Mouse (Mus musculus) T-helper 17 cell (primary cell): Measurements from ENCODE around the gene Hsbp1.
"Not testable (repeated sequence)": the region's sequence is repeated elsewhere in the genome, so short reads cannot be mapped to it uniquely, and the experiment has no call there.

Experiments used
- in situ Hi-C, 2 experiments: fragments of 300-600 bp; cut with MboI, MseI; formaldehyde crosslinking; loops; 1 replicate in 1 of 2; 2 replicates in 1 of 2; pipeline ENCODE4 v1.15.1; 2025; ENCODE audit warnings: high pct_unique_total_duplicates in 2 of 2

Gene Hsbp1

GRCm38 (mm10) chr8:119344190-119344856 lies at the start of gene Hsbp1:
Gene Hsbp1, plus strand, starts transcription at chr8:119344488.
- in situ Hi-C loops = no loop called here

- in situ Hi-C loops = loop anchor here in 1 of 2 experiments (10.0 kb wide), 1 partner anchor 1521 kb away; no protein-coding TSS in a partner anchor
These were observed 48.8 kb upstream of the Hsbp1 start for GRCm38 (mm10) chr8:119295477-119295876.

GRCm38 (mm10) chr8:119297752-119298151 lies 46.5 kb upstream of the Hsbp1 start:
- in situ Hi-C loops = loop anchor here in 1 of 2 experiments (10.0 kb wide), 1 partner anchor 1523 kb away; no protein-coding TSS in a partner anchor

- in situ Hi-C loops = loop anchor here in 1 of 2 experiments (5.0 kb wide), 1 partner anchor 78 kb away; no protein-coding TSS in a partner anchor
These were observed 44.0 kb upstream of the Hsbp1 start for GRCm38 (mm10) chr8:119300335-119300734.

GRCm38 (mm10) chr8:119304196-119304595 lies 40.1 kb upstream of the Hsbp1 start:
- in situ Hi-C loops = loop anchor here in 1 of 2 experiments (5.0 kb wide), 1 partner anchor 82 kb away; no protein-coding TSS in a partner anchor

GRCm38 (mm10) chr8:119311412-119311811 lies 32.9 kb upstream of the Hsbp1 start:
- in situ Hi-C loops = loop anchor here in 1 of 2 experiments (5.0 kb wide), 1 partner anchor 71 kb away; no protein-coding TSS in a partner anchor

GRCm38 (mm10) chr8:119323215-119323614 lies 21.1 kb upstream of the Hsbp1 start:
- in situ Hi-C loops = no loop called here

- in situ Hi-C loops = no loop called here
These were observed 4.7 kb upstream of the Hsbp1 start for GRCm38 (mm10) chr8:119339546-119339945.

GRCm38 (mm10) chr8:119343606-119344005 lies 682 bp upstream of the Hsbp1 start:
- in situ Hi-C loops = no loop called here

GRCm38 (mm10) chr8:119345029-119345682 lies 868 bp downstream of the Hsbp1 start:
- in situ Hi-C loops = no loop called here

GRCm38 (mm10) chr8:119345683-119346075 lies 1.4 kb downstream of the Hsbp1 start:
- in situ Hi-C loops = no loop called here

GRCm38 (mm10) chr8:119351647-119352046 lies 7.4 kb downstream of the Hsbp1 start:
- in situ Hi-C loops = no loop called here

- in situ Hi-C loops = no loop called here
These were observed 8.8 kb downstream of the Hsbp1 start for GRCm38 (mm10) chr8:119352977-119353658.

GRCm38 (mm10) chr8:119353659-119354023 lies 9.4 kb downstream of the Hsbp1 start:
- in situ Hi-C loops = no loop called here

GRCm38 (mm10) chr8:119356631-119357030 lies 12.3 kb downstream of the Hsbp1 start:
- in situ Hi-C loops = not testable (repeated sequence)

GRCm38 (mm10) chr8:119358175-119358574 lies 13.9 kb downstream of the Hsbp1 start:
- in situ Hi-C loops = no loop called here

GRCm38 (mm10) chr8:119358836-119359235 lies 14.5 kb downstream of the Hsbp1 start:
- in situ Hi-C loops = no loop called here

- in situ Hi-C loops = no loop called here
These were observed 16.5 kb downstream of the Hsbp1 start for GRCm38 (mm10) chr8:119360686-119361295.

GRCm38 (mm10) chr8:119374716-119375115 lies 30.4 kb downstream of the Hsbp1 start:
- in situ Hi-C loops = not testable (repeated sequence)

GRCm38 (mm10) chr8:119378476-119378875 lies 34.2 kb downstream of the Hsbp1 start:
- in situ Hi-C loops = no loop called here

- in situ Hi-C loops = loop anchor here in 1 of 2 experiments (5.0 kb wide), 1 partner anchor 68 kb away; no protein-coding TSS in a partner anchor
These were observed 36.3 kb downstream of the Hsbp1 start for GRCm38 (mm10) chr8:119380619-119381018.

GRCm38 (mm10) chr8:119384478-119384877 lies 40.2 kb downstream of the Hsbp1 start:
- in situ Hi-C loops = loop anchor here in 1 of 2 experiments (5.0 kb wide), 1 partner anchor 72 kb away; no protein-coding TSS in a partner anchor
